Mouse (Mus musculus): ENCODE measurements around the gene Fam181a.

The Fam181a gene

GRCm38 (mm10) chr12:103314640-103315361 is 4.0 kb downstream of the Fam181a start:
- DNase-seq (ENCODE audit: low read depth): no peak

DNA sequence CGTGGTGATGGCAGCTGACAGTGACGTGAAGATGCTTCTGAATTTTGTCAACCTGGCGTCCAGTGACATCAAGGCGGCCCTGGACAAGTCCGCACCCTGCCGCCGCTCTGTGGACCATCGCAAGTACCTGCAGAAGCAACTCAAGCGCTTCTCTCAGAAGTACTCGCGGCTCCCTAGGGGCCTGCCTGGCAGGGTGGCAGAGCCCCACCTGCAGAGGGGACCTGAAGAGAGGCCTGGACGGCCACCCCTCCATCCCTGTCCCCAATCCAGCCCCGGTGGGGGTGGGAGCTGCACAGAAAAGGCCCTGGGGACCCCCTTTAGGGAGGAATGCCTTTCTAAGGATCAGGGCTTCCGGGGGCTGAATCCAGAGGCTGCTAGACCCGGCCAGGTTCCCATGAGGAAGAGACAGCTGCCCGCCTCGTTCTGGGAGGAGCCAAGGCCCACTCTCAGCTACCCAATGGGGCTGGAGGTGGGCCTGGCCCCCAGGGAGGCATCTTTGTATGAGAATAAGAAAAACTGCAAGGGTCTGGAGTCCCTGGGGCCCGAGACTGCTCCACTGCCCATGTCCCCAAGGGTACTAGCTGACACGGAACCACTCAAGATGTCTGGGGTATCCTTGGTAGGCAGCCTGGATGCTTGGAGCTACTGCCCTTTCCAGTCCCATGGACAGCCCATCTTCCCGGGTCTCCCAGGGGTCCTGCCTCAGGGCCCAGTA is 5.2 kb downstream of the Fam181a start:
- DNase-seq (ENCODE audit: low read depth): no peak

GRCm38 (mm10) chr12:103322801-103323200 is 12.0 kb downstream of the Fam181a start:
- no peak for DNase-seq (ENCODE audit: low read depth)

DNA sequence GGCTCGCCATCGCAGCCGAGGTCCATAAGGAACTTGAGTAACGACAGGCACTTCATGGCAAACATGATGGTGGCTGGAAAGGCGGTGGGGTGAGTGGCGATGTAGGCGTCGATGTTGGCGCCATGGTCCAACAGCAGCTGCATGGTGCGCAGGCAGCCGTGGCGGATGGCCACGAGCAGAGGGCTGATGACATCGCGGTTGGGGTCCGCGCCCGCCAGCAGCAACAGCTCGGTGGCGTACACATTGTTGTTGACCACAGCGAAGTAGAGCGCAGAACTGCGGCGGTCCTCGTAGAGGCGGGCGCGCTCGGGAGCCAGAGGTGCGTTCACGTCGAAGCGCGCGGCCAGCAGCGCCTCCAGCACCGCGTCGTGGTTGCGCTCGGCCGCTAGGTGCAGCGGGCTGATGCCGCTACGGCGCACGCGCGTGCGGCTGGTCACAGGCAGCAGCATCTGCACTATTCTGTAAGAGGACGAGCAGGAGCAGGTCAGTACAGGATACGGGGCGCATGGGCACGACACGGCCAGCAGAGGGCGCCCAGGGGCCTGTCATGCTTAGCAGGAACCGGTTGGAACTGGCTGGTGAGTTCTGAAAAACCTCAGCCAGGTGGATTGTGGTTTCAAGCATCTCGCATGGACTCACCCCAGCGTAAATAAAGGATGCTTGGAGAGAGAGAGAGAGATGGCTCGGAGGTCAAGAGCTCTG is 14.5 kb downstream of the Fam181a start:
- peak; percentile 66 for DNase-seq (ENCODE audit: low read depth)

- DNase-seq (ENCODE audit: low read depth): no peak
Measured at GRCm38 (mm10) chr12:103326569-103326968, 15.8 kb downstream of the Fam181a start.

DNA sequence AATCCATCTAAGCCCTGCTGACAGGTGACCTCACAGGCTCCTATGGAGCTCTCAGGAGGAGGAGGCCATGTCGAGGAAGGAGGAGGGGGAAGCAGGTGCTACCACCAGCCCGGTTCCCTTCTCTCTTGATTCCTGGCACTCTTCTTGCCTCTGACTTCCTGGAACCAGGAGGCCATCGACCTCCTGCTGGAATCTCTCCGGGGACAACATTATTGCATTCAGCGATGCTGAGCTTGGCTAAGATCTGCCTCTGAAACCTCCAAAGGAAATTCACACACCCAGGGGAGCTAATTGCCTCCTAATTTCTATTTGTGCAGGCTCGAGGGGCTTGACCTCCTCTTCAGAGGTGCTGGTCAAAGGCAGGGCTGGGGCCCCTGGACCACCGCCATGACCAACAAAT is 16.3 kb downstream of the Fam181a start:
- no peak for DNase-seq (ENCODE audit: low read depth)

- DNase-seq (ENCODE audit: low read depth): no peak
Measured at GRCm38 (mm10) chr12:103328448-103329191, 17.8 kb downstream of the Fam181a start.

DNA sequence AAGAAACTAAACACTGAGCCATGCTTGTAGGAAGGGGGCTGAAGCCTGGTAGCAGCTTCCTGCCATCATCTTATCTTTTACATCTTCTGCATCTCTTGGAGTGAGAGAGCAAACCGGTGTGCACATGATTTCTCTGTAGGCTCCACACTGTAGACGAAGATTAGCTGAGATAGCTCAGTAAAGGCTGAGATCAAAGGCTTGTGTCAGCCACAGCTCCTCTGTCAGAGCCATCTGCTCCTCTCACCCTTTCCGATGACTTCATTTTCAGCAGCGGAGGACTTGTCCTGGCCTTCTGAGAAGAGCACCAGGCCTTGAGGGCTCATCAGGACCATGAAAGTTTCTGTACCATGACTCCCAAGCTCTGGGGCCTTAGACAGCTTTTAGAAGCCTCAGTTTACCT is 20.7 kb downstream of the Fam181a start:
- no peak for DNase-seq (ENCODE audit: low read depth)

GRCm38 (mm10) chr12:103332879-103333278 is 22.1 kb downstream of the Fam181a start:
- DNase-seq (ENCODE audit: low read depth): no peak

DNA sequence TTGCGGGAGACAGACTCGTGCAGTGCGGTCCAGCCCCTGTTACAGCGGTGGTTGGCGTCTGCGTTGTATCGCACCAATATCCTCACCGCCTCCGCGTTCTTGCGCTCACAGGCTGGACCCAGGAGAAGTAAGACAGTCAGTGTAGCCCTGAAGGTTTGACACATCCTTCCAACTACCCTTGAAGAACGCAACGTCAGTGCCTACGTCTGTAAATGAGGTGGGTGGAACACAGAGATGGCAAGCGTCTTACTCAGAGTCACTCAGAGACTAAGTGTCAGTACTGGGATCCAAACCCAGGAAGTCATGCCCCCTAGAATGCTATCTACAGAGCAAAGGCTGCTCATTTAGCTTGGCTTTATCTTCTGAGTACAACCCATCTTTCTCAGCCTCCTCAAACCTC is 22.7 kb downstream of the Fam181a start:
- no peak for DNase-seq (ENCODE audit: low read depth)

- no peak for DNase-seq (ENCODE audit: low read depth)
Measured at GRCm38 (mm10) chr12:103336766-103337165, 26.0 kb downstream of the Fam181a start.

- no peak for DNase-seq (ENCODE audit: low read depth)
Measured at GRCm38 (mm10) chr12:103338162-103338798, 27.5 kb downstream of the Fam181a start.

GRCm38 (mm10) chr12:103341212-103341611 is 30.4 kb downstream of the Fam181a start:
- DNase-seq (ENCODE audit: low read depth): peak; percentile 46

DNA sequence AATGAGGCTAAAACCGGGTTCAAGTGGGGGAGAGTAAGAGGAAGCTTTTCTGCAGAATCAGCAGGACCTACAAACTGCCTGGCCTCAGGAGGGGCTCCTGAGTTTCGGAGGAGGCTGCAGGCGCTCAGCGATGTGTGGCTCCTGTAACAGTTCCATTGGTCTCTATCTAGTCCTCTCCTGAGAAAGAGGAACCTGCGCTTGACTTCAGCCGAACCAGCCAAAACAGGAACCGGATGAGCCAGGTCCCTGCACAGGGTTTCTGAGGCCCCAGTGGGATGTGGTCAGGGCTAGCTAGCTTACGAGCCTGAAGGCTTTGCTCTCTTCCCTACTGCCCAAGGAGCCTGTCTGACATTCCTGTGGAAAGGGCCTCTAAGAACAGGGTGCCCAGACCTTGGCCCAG is 32.7 kb downstream of the Fam181a start:
- DNase-seq (ENCODE audit: low read depth): peak; percentile 67

GRCm38 (mm10) chr12:103344934-103345333 is 34.2 kb downstream of the Fam181a start:
- DNase-seq (ENCODE audit: low read depth): no peak

DNA sequence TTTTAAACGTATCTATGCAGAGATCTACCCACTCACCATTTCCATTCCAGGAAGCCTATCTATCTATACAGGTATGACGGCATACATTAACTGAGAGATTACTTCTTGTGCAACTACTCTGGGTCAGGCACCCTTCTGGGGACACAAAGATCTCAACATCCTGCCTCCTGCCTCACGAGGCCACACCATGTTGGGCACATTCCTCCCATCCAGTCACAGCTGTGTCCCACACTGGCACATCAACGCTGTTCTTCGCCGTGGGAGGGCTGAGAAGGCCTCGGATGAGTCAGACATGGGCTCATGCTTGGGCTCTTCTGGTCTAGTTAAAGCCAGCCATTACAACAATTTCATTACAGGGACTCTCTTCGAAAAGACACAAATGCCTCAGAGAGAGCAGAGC is 36.2 kb downstream of the Fam181a start:
- DNase-seq (ENCODE audit: low read depth): no peak

DNA sequence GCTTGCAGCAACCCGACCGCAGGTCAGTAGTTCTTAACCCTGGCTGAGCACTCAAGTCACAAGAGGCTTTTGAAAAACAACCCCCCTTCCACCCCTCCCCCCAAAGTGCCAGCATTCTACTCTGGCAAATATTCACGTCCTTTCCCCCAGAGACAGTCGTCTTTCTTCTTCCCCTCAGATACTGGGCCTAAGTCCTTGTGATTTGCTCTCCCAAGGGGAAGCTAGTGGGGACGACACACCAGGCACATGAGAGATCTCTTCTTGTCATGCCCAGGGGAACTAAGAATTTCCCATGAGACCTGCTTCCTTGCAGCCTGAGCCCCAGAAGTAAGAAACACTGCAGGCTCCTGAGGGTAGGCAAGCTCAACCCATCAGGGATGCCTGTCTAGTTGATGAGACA is 36.6 kb downstream of the Fam181a start:
- DNase-seq (ENCODE audit: low read depth): no peak

GRCm38 (mm10) chr12:103348506-103348905 is 37.7 kb downstream of the Fam181a start:
- peak; percentile 79 for DNase-seq (ENCODE audit: low read depth)

- no peak for DNase-seq (ENCODE audit: low read depth)
Measured at GRCm38 (mm10) chr12:103352735-103353134, 42.0 kb downstream of the Fam181a start.

DNA sequence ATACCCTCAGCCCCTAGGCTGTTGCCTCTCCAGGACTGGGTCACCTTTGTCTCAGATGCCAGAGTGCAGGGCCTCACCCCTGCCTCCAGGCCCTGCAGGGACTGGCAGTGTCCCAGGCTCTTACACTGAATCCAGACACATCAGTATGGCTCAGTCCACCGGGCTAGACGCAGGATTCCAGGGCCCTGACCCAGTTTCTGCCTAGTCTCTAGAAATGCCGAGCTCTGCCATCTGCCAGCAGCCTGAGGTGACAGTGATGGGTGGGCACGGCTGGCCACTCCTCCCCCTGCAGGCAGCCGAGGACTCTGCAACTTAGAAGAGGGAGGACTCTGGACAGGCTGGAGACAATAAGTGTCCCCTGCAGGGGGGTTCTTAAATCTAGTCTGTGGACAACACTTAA is 42.8 kb downstream of the Fam181a start:
- DNase-seq (ENCODE audit: low read depth): no peak

GRCm38 (mm10) chr12:103355746-103356414 is 45.1 kb downstream of the Fam181a start, which contains the start of gene Asb2:
Asb2 (minus strand) TSS chr12:103356001.
- DNase-seq (ENCODE audit: low read depth): no peak
